ENCODE assay signal across 7 mouse cellular contexts in the genomic region with DNA sequence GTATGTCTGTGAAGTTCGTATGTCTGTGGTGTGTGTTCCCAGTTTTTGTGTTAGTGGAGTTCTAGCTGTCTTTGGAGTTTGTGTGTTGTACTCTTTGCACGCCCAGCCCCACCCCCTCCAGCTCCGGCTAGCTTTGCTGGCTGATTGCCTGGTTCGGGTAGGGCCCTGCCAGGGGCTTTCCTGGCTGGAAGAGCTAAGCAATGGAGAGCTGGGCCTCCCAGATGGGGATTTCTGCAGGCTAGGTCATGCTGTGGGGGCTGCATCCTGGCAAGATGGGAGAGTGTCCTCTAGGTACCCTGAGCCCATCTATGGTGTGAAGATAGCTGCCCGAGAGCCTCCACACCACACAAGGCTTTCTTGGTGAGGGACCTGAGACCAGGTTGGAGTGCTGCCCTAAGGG. TPM values are rescaled to one million over a fixed set of nuclear protein-coding genes. Genes with fewer than 3 reads are reported as not detected.
DNase-seq lines count a peak whose midpoint lies in the region; ATAC-seq lines count a peak whose summit lies in the region.

No protein-coding gene starts in this region.

- H3K4me1 ChIP-seq in liver, embryonic 16.5 days (ENCODE audit: control insufficient read depth, low read depth, low read length), result peaks cover 5% of the 10 kb centered on the region
- peaks cover 22% of the 10 kb centered on the region for H3K4me1 ChIP-seq in stomach, embryonic 14.5 days (ENCODE audit: control insufficient read depth, insufficient read depth, low read length)

- H3K27me3 ChIP-seq in liver, embryonic 16.5 days (ENCODE audit: control insufficient read depth, insufficient read depth, low read depth, low read length), result no peaks in the 10 kb centered on the region
- H3K27me3 ChIP-seq in stomach, embryonic 14.5 days (ENCODE audit: control insufficient read depth, insufficient read depth, low read length), result no peaks in the 10 kb centered on the region

- H3K9me3 ChIP-seq in liver, embryonic 16.5 days (replicated peaks; ENCODE audit: control insufficient read depth, low read length), result no peaks in the 10 kb centered on the region
- H3K9me3 ChIP-seq in stomach, embryonic 14.5 days (ENCODE audit: control insufficient read depth, low read depth, low read length), result no peaks in the 10 kb centered on the region

- H3K4me3 ChIP-seq in liver, embryonic 16.5 days (ENCODE audit: low read depth, low read length), result no peak overlapping the region
- no peak overlapping the region for H3K4me3 ChIP-seq in stomach, embryonic 14.5 days (ENCODE audit: low read depth, low read length)

- DNase-seq in 3T3-L1 (ENCODE audit: low read depth, low spot score), result peak; percentile 85
- peak; percentile 58 for DNase-seq in MN1 (ENCODE audit: low spot score)
- DNase-seq in gastrocnemius, postnatal 14 days, result peak; percentile 84
- DNase-seq in induced T-regulatory cell, adult 2 months (ENCODE audit: low read depth), result peak; percentile 38
- no peak for DNase-seq in left cerebral cortex, postnatal 25 days (ENCODE audit: low spot score in 2 of 2)

- no peak overlapping the region for H3K9ac ChIP-seq in liver, embryonic 16.5 days (ENCODE audit: low read depth, low read length)
- no peak overlapping the region for H3K9ac ChIP-seq in stomach, embryonic 14.5 days (replicated peaks; ENCODE audit: low read depth, low read length)

- peak; percentile 65 for ATAC-seq in liver, embryonic 16.5 days (ENCODE audit: low read depth)
- peak; percentile 69; the same call in 1 of the 2 replicates for ATAC-seq in stomach, embryonic 14.5 days (ENCODE audit: insufficient number of reproducible peaks, insufficient read depth, low FRiP score, low read depth)

- H3K4me2 ChIP-seq in liver, embryonic 16.5 days (ENCODE audit: low read depth, low read length), result no peak overlapping the region
- no peak overlapping the region for H3K4me2 ChIP-seq in stomach, embryonic 14.5 days (replicated peaks; ENCODE audit: low read depth, low read length)

- H3K27ac ChIP-seq in liver, embryonic 16.5 days (ENCODE audit: low read length), result peak overlapping the region; percentile 7; the same call in 1 of the 2 replicates
- H3K27ac ChIP-seq in stomach, embryonic 14.5 days (ENCODE audit: low read length), result peak overlapping the region; percentile 87

- H3K36me3 ChIP-seq in liver, embryonic 16.5 days (ENCODE audit: control insufficient read depth, insufficient read depth), result no peaks in the 10 kb centered on the region
- no peaks in the 10 kb centered on the region for H3K36me3 ChIP-seq in stomach, embryonic 14.5 days (ENCODE audit: control insufficient read depth, insufficient read depth, low read length)

- WGBS in liver, embryonic 16.5 days (ENCODE audit: insufficient replicate concordance), result 43% methylated on average over 5 of the region's 5 CpGs
- 28% methylated on average over 5 of the region's 5 CpGs for WGBS in stomach, embryonic 14.5 days

- intact Hi-C loops in gastrocnemius, postnatal 14 days (cut with DNase I; ENCODE audit: low total_unique reads), result no loop called here
- intact Hi-C loops in left cerebral cortex, postnatal 25 days (cut with DNase I), result no loop called here

RNA-seq across cellular contexts. Expression of a gene that starts 28.4 kb away (rescaled TPM):
- 10 to 100 TPM; 18.1 to 18.6 TPM for total RNA-seq in gastrocnemius, postnatal 14 days (2021)
- 5.4 and 5.9 TPM in 2 replicates for polyA plus RNA-seq in liver, embryonic 16.5 days (2015; fragmentation: Nextera tagmentation; extraction: Ambion mirVana)
- polyA plus RNA-seq in stomach, embryonic 14.5 days (2014; fragmentation: Nextera tagmentation; extraction: Ambion mirVana), result 19.7 and 20.8 TPM in 2 replicates
- total RNA-seq in left cerebral cortex, postnatal 25 days (2021), result 10 to 100 TPM; 20.2 to 20.9 TPM

Comparison
In these comparisons a context has a peak if more than half of its experiments do, and no peak if none do; other contexts are left out.
1. DNase-seq: peak in 3T3-L1 (single experiment), MN1 (single experiment), gastrocnemius, postnatal 14 days (single experiment) and induced T-regulatory cell, adult 2 months (single experiment); none in left cerebral cortex, postnatal 25 days (0 of 2).